Mouse (Mus musculus): ENCODE results near the gene Ubash3b.

Gene Ubash3b

DNA sequence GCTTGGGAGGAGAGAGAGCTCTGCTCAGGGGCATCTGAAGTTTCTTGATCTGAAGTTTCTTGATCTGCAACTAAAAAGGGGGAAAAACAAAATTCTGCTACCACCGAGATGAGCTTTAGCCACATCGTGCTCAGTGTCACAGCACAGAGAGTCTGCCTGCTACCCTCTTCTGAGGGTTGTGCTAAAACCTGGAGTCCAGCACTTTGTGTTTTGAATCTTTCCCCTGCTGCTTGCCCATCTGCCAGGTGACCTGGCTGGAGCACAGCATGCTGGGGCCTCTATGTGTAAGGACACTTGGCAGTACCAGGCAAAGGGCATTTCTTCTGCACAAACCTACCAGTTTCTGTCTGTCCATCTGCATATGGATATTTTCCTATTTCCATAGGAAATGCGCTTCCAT is 177.2 kb downstream of the Ubash3b start:
- no peak for DNase-seq

GRCm38 (mm10) chr9:40983758-40984157 is 177.7 kb downstream of the Ubash3b start:
- DNase-seq, result no peak

GRCm38 (mm10) chr9:40982480-40982879 is 179.0 kb downstream of the Ubash3b start:
- DNase-seq, result no peak

- DNase-seq, result no peak
Measured at GRCm38 (mm10) chr9:40974042-40974801, 187.3 kb downstream of the Ubash3b start.

- DNase-seq, result no peak
Measured at GRCm38 (mm10) chr9:40964418-40964714, 197.1 kb downstream of the Ubash3b start.

GRCm38 (mm10) chr9:40963586-40964417 is 197.7 kb downstream of the Ubash3b start, which contains the start of gene Jhy:
Jhy (minus strand) TSS chr9:40964118.
- DNase-seq, result no peak

- no peak for DNase-seq
Measured at GRCm38 (mm10) chr9:40961401-40961800, 200.1 kb downstream of the Ubash3b start.
